10 mouse cellular contexts compared by ENCODE assay signal in the genomic region with DNA sequence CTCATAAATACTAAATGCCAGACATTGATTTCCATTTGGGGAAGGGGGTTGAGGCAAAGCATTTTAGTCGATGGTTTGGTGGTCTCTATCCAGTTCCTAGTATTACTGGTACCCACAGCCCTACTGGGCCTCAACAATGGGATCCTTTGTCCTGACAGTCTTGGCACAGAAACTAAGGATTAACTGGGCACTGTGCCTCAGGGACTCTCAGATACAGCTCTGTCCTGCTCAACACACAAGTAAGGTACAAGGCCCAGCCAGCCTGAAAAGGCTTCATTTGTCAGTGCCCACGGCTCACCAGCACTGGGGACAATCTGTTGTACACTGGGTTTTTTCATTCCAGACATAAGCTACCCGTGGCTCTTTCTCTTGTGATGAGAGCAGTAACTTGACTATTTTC.
DNase-seq lines count a peak whose midpoint lies in the region; ATAC-seq and TF ChIP-seq lines count a peak whose summit lies in the region.
"Had no signal": no experiment of that assay in that cellular context is flagged by ENCODE, and none has a peak within 500 bp of the region (broad histone marks: within the 10 kb centered on the region; RNA-seq: fewer than 3 reads in every experiment).

No protein-coding gene starts in this region.

- H3K36me3 ChIP-seq in forebrain, embryonic 14.5 days (ENCODE audit: control insufficient read depth, insufficient read depth, low read length) = no peaks in the 10 kb centered on the region
- H3K36me3 ChIP-seq in neural tube, embryonic 13.5 days = no peaks in the 10 kb centered on the region
- no peaks in the 10 kb centered on the region for H3K36me3 ChIP-seq in intestine, postnatal 0 days (ENCODE audit: control insufficient read depth, insufficient read depth)

- H3K9me3 ChIP-seq in forebrain, embryonic 14.5 days (replicated peaks; ENCODE audit: control insufficient read depth, low read length) = no peaks in the 10 kb centered on the region
- no peaks in the 10 kb centered on the region for H3K9me3 ChIP-seq in neural tube, embryonic 13.5 days
- no peaks in the 10 kb centered on the region for H3K9me3 ChIP-seq in intestine, postnatal 0 days (ENCODE audit: control insufficient read depth)

- peak overlapping the region; percentile 63; the same call in 1 of the 2 replicates for H3K27ac ChIP-seq in forebrain, embryonic 14.5 days (ENCODE audit: low read depth, low read length)
- H3K27ac ChIP-seq in neural tube, embryonic 13.5 days (replicated peaks) = 0 out of 2 replicates have a peak overlapping the region, but pooled peaks have one; percentile 50
- no peak overlapping the region for H3K27ac ChIP-seq in intestine, postnatal 0 days (ENCODE audit: low read depth, low read length)
- H3K27ac ChIP-seq: macrophage had no signal

- no peaks in the 10 kb centered on the region for H3K4me1 ChIP-seq in forebrain, embryonic 14.5 days (ENCODE audit: control insufficient read depth, insufficient read depth, low read length)
- peaks cover 16% of the 10 kb centered on the region for H3K4me1 ChIP-seq in neural tube, embryonic 13.5 days (replicated peaks)
- no peaks in the 10 kb centered on the region for H3K4me1 ChIP-seq in intestine, postnatal 0 days (replicated peaks; ENCODE audit: control insufficient read depth, insufficient read depth, low read length)

- DNase-seq in cerebellum, adult 9-11 months = peak; percentile 6
- no peak for DNase-seq in cerebellum, adult 11 months
- peak; percentile 87 for DNase-seq in forebrain, embryonic 14.5 days (ENCODE audit: low spot score)
- peak; percentile 30 to 39 for DNase-seq in layer of hippocampus, adult 8-10 months (ENCODE audit: low spot score in 2 of 2)
- no peak for DNase-seq in kidney, adult 18-20 months
- DNase-seq: heart, postnatal 14 days had no signal

- H3K27me3 ChIP-seq in forebrain, embryonic 14.5 days (replicated peaks; ENCODE audit: control insufficient read depth, insufficient read depth, low read length) = no peaks in the 10 kb centered on the region
- H3K27me3 ChIP-seq in neural tube, embryonic 13.5 days = no peaks in the 10 kb centered on the region
- no peaks in the 10 kb centered on the region for H3K27me3 ChIP-seq in intestine, postnatal 0 days (replicated peaks; ENCODE audit: control insufficient read depth, insufficient read depth, low read length)

- no peak overlapping the region for H3K4me2 ChIP-seq in forebrain, embryonic 14.5 days (ENCODE audit: low read length)
- H3K4me2 ChIP-seq in neural tube, embryonic 13.5 days = no peak overlapping the region
- no peak overlapping the region for H3K4me2 ChIP-seq in intestine, postnatal 0 days (replicated peaks; ENCODE audit: low read depth)

- 8% methylated on average over 3 of the region's 3 CpGs for WGBS in forebrain, embryonic 14.5 days
- 33% methylated on average over 3 of the region's 3 CpGs for whole genome bisulfite sequencing in neural tube, embryonic 13.5 days
- 71% methylated on average over 3 of the region's 3 CpGs for WGBS in intestine, postnatal 0 days

- peak; percentile 94 for ATAC-seq in forebrain, embryonic 14.5 days
- ATAC-seq in neural tube, embryonic 13.5 days (ENCODE audit: low read depth) = peak; percentile 88
- no peak for ATAC-seq in intestine, postnatal 0 days
- no peak for ATAC-seq in erythroblast, adult 5-6 weeks (replicated peaks; ENCODE audit: low FRiP score, poor library complexity, severe bottlenecking)

- H3K9ac ChIP-seq in forebrain, embryonic 14.5 days (ENCODE audit: low read length) = no peak overlapping the region
- no peak overlapping the region for H3K9ac ChIP-seq in neural tube, embryonic 13.5 days
- no peak overlapping the region for H3K9ac ChIP-seq in intestine, postnatal 0 days (ENCODE audit: low read depth, low read length)

- H3K4me3 ChIP-seq in forebrain, embryonic 14.5 days (ENCODE audit: low read depth, low read length) = no peak overlapping the region
- no peak overlapping the region for H3K4me3 ChIP-seq in neural tube, embryonic 13.5 days
- no peak overlapping the region for H3K4me3 ChIP-seq in intestine, postnatal 0 days (ENCODE audit: low read depth, low read length)

- TF ChIP-seq CTCF in intestine, postnatal 0 days (IDR thresholded peaks at IDR 0.05; ENCODE audit: low read depth) = no peak

Comparison
In these comparisons a context has a peak if more than half of its experiments do, and no peak if none do; other contexts are left out.
1. DNase-seq: peak in cerebellum, adult 9-11 months (single experiment), forebrain, embryonic 14.5 days (single experiment) and layer of hippocampus, adult 8-10 months (2 of 2); none in cerebellum, adult 11 months (single experiment) and kidney, adult 18-20 months (single experiment).
2. ATAC-seq: peak in forebrain, embryonic 14.5 days (single experiment) and neural tube, embryonic 13.5 days (single experiment); none in intestine, postnatal 0 days (single experiment) and erythroblast, adult 5-6 weeks (single experiment).